Mouse (Mus musculus) kidney, postnatal 36 days (tissue): Measurements from ENCODE around the gene Fam221b.

Experiments
- DNase-seq, 2 experiments: peaks; one replicate each; pipeline ENCODE4 v3.0.0; 2021 to 2022; ENCODE audit warnings: mixed read lengths in 2 of 2

Gene Fam221b

GRCm38 (mm10) chr4:43612534-43612933, 56.4 kb downstream of the Fam221b start:
- no peak for DNase-seq
